Mouse (Mus musculus): ENCODE results near the gene Hoxd3.

DNA sequence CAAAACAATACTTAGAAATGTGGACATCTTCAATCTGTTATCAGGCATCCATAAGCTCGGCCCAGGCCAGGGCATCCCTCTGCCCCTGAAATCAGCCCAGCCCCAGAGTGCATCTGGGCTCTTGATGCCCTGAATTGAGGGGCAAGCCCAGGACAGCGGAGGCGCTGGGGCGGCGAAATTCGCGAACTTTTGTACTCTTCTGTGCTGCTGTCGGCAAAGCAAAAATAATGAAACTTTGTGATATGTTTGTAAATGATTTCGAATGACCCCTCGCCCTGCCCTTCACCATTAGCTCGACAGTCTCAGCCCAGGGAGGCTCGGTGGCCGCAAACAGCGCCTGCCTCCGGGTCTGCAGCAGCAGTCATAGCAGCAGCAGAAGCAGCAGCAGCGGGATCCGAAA, 13.4 kb downstream of the Hoxd3 start:
- TF ChIP-seq CTCF (IDR thresholded peaks at IDR 0.05; ENCODE audit: low read depth, low read length), result no peak
- no peak for TF ChIP-seq POLR2A (IDR thresholded peaks at IDR 0.05; ENCODE audit: extremely low read depth, insufficient read depth, low read length)
